Mouse (Mus musculus): ENCODE measurements around the gene Ap5z1. TPM values are rescaled to one million over a fixed set of nuclear protein-coding genes. Genes with fewer than 3 reads are reported as not detected.

The Ap5z1 gene
- polyA plus RNA-seq, 1 experiment = 6.6 TPM

DNA sequence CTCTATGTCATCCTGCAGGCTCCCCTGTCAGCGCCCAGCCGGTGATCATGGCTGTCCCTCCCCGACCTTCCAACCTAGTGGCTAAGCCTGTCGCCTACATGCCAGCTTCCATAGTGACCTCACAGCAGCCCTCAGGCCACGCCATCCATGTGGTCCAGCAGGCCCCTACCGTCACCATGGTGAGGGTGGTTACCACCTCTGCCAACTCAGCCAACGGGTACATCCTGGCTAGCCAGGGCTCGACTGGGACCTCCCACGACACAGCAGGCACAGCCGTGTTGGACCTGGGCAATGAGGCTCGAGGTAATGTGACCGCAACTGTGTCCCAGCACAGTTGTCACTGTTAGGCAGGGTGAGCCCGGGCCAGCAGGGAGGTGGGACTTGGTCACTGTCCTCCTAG, 10.0 kb upstream of the Ap5z1 start:
- Histone ChIP-seq H3K36me3 (ENCODE audit: control insufficient read depth, insufficient read depth) (peaks cover 8% of the 10 kb centered on the region), H3ac (ENCODE audit: control insufficient read depth, insufficient read length, low read depth) (no peak overlapping the region), H3K27me3 (ENCODE audit: control insufficient read depth, insufficient read depth, insufficient read length) (no peaks in the 10 kb centered on the region), H3K79me3 (ENCODE audit: low read depth) (no peaks in the 10 kb centered on the region), H3K79me2 (ENCODE audit: control insufficient read depth, insufficient read depth) (no peaks in the 10 kb centered on the region), H3K4me3 (ENCODE audit: insufficient read depth, poor library complexity, severe bottlenecking) (no peak overlapping the region)
- no peak for TF ChIP-seq FOSL1 (IDR thresholded peaks at IDR 0.05; ENCODE audit: insufficient read depth, low read length, poor library complexity, severe bottlenecking)
- no peak for TF ChIP-seq MYOD1 (IDR thresholded peaks at IDR 0.05; ENCODE audit: control insufficient read depth, insufficient read length, low read depth)
- no peak for TF ChIP-seq MYOG (IDR thresholded peaks at IDR 0.05; ENCODE audit: control insufficient read depth, extremely low read depth, insufficient read length)
- no peak for TF ChIP-seq USF1 (IDR thresholded peaks at IDR 0.05; ENCODE audit: low read depth)
- TF ChIP-seq CEBPB (IDR thresholded peaks at IDR 0.05; ENCODE audit: low read depth) = no peak
- no peak for TF ChIP-seq CTCF (IDR thresholded peaks at IDR 0.05; ENCODE audit: control insufficient read depth, insufficient read depth, insufficient read length)
- TF ChIP-seq MAX (IDR thresholded peaks at IDR 0.05) = no peak

DNA sequence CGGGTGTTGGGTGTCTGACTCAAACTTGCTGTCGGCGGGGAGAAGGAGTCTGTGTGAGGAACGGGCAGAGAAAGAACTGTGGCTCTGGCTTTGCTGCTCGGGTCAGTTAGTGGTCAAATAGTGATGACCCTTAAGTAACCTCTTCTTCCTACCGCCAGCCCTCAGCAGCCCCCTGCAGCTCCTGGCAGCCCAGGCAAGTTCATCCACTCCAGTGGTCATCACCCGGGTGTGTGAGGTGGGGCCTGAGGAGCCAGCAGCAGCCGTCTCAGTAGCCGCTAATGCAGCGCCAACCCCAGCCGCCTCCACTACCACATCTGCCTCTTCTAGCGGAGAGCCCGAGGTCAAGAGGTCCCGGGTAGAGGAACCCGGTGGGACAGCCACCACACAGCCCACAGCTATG, 7.4 kb upstream of the Ap5z1 start:
- Histone ChIP-seq H3K36me3 (ENCODE audit: control insufficient read depth, insufficient read depth) (peaks cover 8% of the 10 kb centered on the region), H3ac (ENCODE audit: control insufficient read depth, insufficient read length, low read depth) (no peak overlapping the region), H3K4me3 (ENCODE audit: insufficient read depth, poor library complexity, severe bottlenecking) (no peak overlapping the region), H3K79me2 (ENCODE audit: control insufficient read depth, insufficient read depth) (no peaks in the 10 kb centered on the region), H3K27me3 (ENCODE audit: control insufficient read depth, insufficient read depth, insufficient read length) (no peaks in the 10 kb centered on the region), H3K79me3 (ENCODE audit: low read depth) (no peaks in the 10 kb centered on the region)
- TF ChIP-seq USF1 (IDR thresholded peaks at IDR 0.05; ENCODE audit: low read depth) (no peak), MYOG (IDR thresholded peaks at IDR 0.05; ENCODE audit: control insufficient read depth, extremely low read depth, insufficient read length) (no peak), MAX (IDR thresholded peaks at IDR 0.05) (no peak), MYOD1 (IDR thresholded peaks at IDR 0.05; ENCODE audit: control insufficient read depth, insufficient read length, low read depth) (no peak), FOSL1 (IDR thresholded peaks at IDR 0.05; ENCODE audit: insufficient read depth, low read length, poor library complexity, severe bottlenecking) (no peak), CTCF (IDR thresholded peaks at IDR 0.05; ENCODE audit: control insufficient read depth, insufficient read depth, insufficient read length) (no peak), CEBPB (IDR thresholded peaks at IDR 0.05; ENCODE audit: low read depth) (no peak)

DNA sequence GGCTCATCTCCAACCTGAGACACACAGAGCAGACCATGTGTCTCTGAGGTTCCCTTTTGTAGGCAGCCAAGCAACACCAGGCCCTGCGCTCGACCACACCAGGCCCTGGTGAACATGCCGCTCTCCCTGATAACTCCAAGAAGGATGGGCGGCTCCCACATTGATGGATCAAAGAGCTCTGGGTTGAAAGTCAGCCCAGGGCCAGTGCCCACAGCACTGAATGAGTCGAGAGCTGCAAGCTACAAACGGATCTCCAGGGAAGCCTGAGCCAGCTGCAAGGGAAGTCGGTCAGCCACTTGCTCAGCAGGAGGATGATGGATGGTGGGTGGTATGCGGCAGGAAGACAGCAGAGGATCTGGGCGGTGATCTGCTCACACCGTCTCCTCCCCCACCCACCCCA, 6.4 kb upstream of the Ap5z1 start:
- TF ChIP-seq USF1 (IDR thresholded peaks at IDR 0.05; ENCODE audit: low read depth) (no peak), MYOG (IDR thresholded peaks at IDR 0.05; ENCODE audit: control insufficient read depth, extremely low read depth, insufficient read length) (no peak), MYOD1 (IDR thresholded peaks at IDR 0.05; ENCODE audit: control insufficient read depth, insufficient read length, low read depth) (no peak)
- Histone ChIP-seq H3K36me3 (ENCODE audit: control insufficient read depth, insufficient read depth) (peaks cover 8% of the 10 kb centered on the region), H3K79me3 (ENCODE audit: low read depth) (no peaks in the 10 kb centered on the region)

DNA sequence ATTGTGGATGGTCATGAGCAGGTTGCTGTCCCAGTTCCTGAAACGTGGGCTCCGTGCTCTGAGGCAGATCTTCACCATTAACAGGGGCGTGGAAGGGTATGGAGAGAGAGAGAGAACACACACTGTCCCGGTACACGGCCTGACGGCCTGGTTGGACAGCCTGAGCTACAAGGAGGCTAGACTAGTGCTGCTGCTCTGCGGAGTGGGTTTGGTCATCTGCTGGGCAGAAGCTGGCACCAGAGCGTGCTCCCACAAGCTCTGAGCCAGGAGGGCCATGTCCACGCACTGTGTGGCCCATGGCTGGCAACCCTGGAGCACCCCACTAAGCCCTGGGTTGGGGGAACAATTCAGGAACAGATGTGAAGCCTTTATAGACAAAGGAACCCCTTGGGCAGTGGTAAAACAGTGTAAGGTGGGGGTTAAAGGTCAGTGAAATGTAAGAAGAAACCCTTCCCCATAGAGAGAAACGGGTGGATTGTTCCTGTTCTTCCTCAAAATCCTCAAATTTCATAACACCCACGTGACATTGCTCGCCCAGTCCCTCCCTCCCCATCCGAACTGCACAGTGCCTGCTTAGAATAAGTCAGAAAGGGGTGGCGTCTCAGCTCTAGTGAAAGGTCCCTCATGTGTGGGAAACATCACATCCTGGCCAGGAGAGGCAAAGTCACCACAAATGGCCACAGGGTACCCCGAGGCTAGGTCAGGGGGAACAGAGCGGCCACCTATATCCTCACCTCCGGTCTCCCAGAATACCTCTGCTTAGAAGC, 4.8 kb upstream of the Ap5z1 start:
- Histone ChIP-seq H3K79me3 (ENCODE audit: low read depth) (no peaks in the 10 kb centered on the region), H3K79me2 (ENCODE audit: control insufficient read depth, insufficient read depth) (no peaks in the 10 kb centered on the region), H3ac (ENCODE audit: control insufficient read depth, insufficient read length, low read depth) (peak overlapping the region; percentile 41), H3K4me3 (ENCODE audit: insufficient read depth, poor library complexity, severe bottlenecking) (no peak overlapping the region), H3K27me3 (ENCODE audit: control insufficient read depth, insufficient read depth, insufficient read length) (no peaks in the 10 kb centered on the region), H3K36me3 (ENCODE audit: control insufficient read depth, insufficient read depth) (no peaks in the 10 kb centered on the region)
- no peak for TF ChIP-seq MAX (IDR thresholded peaks at IDR 0.05)
- TF ChIP-seq USF1 (IDR thresholded peaks at IDR 0.05; ENCODE audit: low read depth) = peak; percentile 23

More for the DNA sequence above, 6.4 kb upstream of the Ap5z1 start:
- H3ac ChIP-seq (ENCODE audit: control insufficient read depth, insufficient read length, low read depth) = no peak overlapping the region
- no peaks in the 10 kb centered on the region for H3K27me3 ChIP-seq (ENCODE audit: control insufficient read depth, insufficient read depth, insufficient read length)
- H3K79me2 ChIP-seq (ENCODE audit: control insufficient read depth, insufficient read depth) = no peaks in the 10 kb centered on the region
- no peak overlapping the region for H3K4me3 ChIP-seq (ENCODE audit: insufficient read depth, poor library complexity, severe bottlenecking)

DNA sequence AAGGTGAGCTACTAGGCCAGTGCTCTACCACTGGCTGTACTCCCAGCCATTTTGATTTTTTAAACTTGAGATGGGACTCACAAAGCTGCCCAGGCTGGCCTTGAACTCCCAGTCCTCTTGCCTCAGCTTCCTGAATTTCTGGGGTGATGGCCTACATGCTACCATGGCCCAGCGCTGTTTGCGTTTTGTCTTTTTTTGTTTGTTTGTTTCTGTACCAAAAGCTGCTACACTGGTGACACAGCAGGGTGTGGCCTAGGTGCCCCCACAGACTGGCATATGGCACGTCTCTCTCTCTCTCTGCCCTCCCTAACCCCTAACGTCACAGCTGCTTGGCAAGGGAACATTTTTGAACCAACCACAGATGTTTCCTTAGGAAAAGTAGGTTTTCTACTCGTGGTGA, 3.9 kb upstream of the Ap5z1 start:
- TF ChIP-seq FOSL1 (IDR thresholded peaks at IDR 0.05; ENCODE audit: insufficient read depth, low read length, poor library complexity, severe bottlenecking) (no peak), MAX (IDR thresholded peaks at IDR 0.05) (no peak), MYOD1 (IDR thresholded peaks at IDR 0.05; ENCODE audit: control insufficient read depth, insufficient read length, low read depth) (no peak), MYOG (IDR thresholded peaks at IDR 0.05; ENCODE audit: control insufficient read depth, extremely low read depth, insufficient read length) (no peak), CTCF (IDR thresholded peaks at IDR 0.05; ENCODE audit: control insufficient read depth, insufficient read depth, insufficient read length) (no peak), CEBPB (IDR thresholded peaks at IDR 0.05; ENCODE audit: low read depth) (no peak), USF1 (IDR thresholded peaks at IDR 0.05; ENCODE audit: low read depth) (no peak)
- Histone ChIP-seq H3ac (ENCODE audit: control insufficient read depth, insufficient read length, low read depth) (no peak overlapping the region), H3K27me3 (ENCODE audit: control insufficient read depth, insufficient read depth, insufficient read length) (no peaks in the 10 kb centered on the region), H3K4me3 (ENCODE audit: insufficient read depth, poor library complexity, severe bottlenecking) (no peak overlapping the region), H3K79me2 (ENCODE audit: control insufficient read depth, insufficient read depth) (no peaks in the 10 kb centered on the region), H3K36me3 (ENCODE audit: control insufficient read depth, insufficient read depth) (no peaks in the 10 kb centered on the region), H3K79me3 (ENCODE audit: low read depth) (no peaks in the 10 kb centered on the region)

DNA sequence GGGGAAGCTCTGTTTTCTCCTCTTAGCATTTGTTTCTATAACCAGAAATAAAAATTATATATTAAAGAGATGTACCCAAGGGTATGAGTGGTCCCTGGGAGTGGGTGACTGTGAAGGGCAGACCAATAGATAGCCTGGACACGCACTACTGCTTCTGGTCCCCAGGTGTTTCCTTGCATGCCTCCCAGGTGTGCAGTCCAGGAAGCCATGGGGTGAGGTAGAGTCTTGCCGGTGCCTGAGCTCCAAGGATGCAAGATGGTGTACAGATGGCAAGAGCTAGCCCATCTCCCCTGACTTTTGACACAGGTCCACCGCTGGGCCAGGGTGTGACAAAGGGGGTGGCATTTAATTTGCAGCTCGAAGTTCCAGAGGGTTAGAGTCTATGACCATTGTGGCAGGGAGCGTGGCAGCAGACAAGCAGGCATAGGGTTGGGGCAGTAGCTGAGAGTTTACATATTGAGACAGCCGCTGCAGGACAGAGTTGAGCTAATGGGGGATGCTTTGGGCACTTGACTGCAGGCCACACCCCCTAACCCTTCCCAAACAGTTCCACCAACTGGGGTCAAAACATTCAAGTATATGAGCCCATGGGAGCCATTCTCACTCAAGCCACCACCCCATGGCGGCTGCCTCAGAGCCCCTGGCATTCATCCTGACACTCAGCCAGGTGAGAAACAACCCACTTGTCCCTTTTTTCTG, 1.7 kb upstream of the Ap5z1 start:
- H3K27me3 ChIP-seq (ENCODE audit: control insufficient read depth, insufficient read depth, insufficient read length) = no peaks in the 10 kb centered on the region
- no peak overlapping the region for H3ac ChIP-seq (ENCODE audit: control insufficient read depth, insufficient read length, low read depth)
- TF ChIP-seq FOSL1 (IDR thresholded peaks at IDR 0.05; ENCODE audit: insufficient read depth, low read length, poor library complexity, severe bottlenecking) (no peak), CTCF (IDR thresholded peaks at IDR 0.05; ENCODE audit: control insufficient read depth, insufficient read depth, insufficient read length) (no peak), USF1 (IDR thresholded peaks at IDR 0.05; ENCODE audit: low read depth) (no peak), MYOD1 (IDR thresholded peaks at IDR 0.05; ENCODE audit: control insufficient read depth, insufficient read length, low read depth) (no peak), MYOG (IDR thresholded peaks at IDR 0.05; ENCODE audit: control insufficient read depth, extremely low read depth, insufficient read length) (no peak), MAX (IDR thresholded peaks at IDR 0.05) (no peak), CEBPB (IDR thresholded peaks at IDR 0.05; ENCODE audit: low read depth) (no peak)
- H3K79me3 ChIP-seq (ENCODE audit: low read depth) = no peaks in the 10 kb centered on the region
- H3K36me3 ChIP-seq (ENCODE audit: control insufficient read depth, insufficient read depth) = no peaks in the 10 kb centered on the region
- H3K4me3 ChIP-seq (ENCODE audit: insufficient read depth, poor library complexity, severe bottlenecking) = no peak overlapping the region
- H3K79me2 ChIP-seq (ENCODE audit: control insufficient read depth, insufficient read depth) = no peaks in the 10 kb centered on the region
